Mouse (Mus musculus): ENCODE results near the gene Gtf2ird1.

Gene Gtf2ird1

DNA sequence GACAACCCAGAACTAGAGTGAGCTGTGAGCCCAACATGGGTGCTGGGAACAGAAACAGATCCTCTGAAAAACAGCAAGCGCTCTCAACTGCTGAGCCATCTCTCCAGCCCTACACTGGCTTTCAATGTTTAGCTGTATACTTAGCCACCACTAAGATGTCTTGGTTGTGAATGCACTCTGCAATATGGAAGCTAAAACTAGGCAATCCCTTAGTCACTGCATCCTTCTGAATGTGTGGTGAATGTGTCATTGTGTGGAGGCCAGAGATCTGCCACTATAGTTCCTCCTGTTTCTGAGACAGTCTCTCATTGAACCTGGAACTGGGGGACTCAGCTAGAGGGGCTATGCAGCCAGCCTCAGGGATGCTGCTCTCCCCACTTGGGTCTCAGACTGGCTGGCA is 147.2 kb downstream of the Gtf2ird1 start:
- DNase-seq, result no peak
